In genomic region chr1:144330365-144331050, GRCm38 (mm10) we compare ENCODE assay signal across 10 mouse cellular contexts.
DNase-seq lines count a peak whose midpoint lies in the region; ATAC-seq and TF ChIP-seq lines count a peak whose summit lies in the region.
"Had no signal": no experiment of that assay in that cellular context is flagged by ENCODE, and none has a peak within 500 bp of the region (broad histone marks: within the 10 kb centered on the region; RNA-seq: fewer than 3 reads in every experiment).

No protein-coding gene starts in this region.

- peaks cover 8% of the 10 kb centered on the region for H3K4me1 ChIP-seq in lung, embryonic 15.5 days
- H3K4me1 ChIP-seq in small intestine, adult 2 months (ENCODE audit: control insufficient read depth, insufficient read depth, insufficient read length, low read length), result no peaks in the 10 kb centered on the region
- no peaks in the 10 kb centered on the region for H3K4me1 ChIP-seq in hindbrain, embryonic 11.5 days (replicated peaks; ENCODE audit: control insufficient read depth, insufficient read depth, low read length)
- H3K4me1 ChIP-seq: embryonic facial prominence, embryonic 12.5 days had no signal

- H3K9me3 ChIP-seq in lung, embryonic 15.5 days, result no peaks in the 10 kb centered on the region
- no peaks in the 10 kb centered on the region for H3K9me3 ChIP-seq in hindbrain, embryonic 11.5 days (ENCODE audit: control insufficient read depth, low read length)
- H3K9me3 ChIP-seq: embryonic facial prominence, embryonic 12.5 days had no signal

- no peak overlapping the region for H3K9ac ChIP-seq in lung, embryonic 15.5 days
- no peak overlapping the region for H3K9ac ChIP-seq in hindbrain, embryonic 11.5 days (ENCODE audit: low read depth, low read length)
- H3K9ac ChIP-seq: embryonic facial prominence, embryonic 12.5 days; hindbrain, embryonic 14.5 days; liver, embryonic 14.5 days had no signal

- H3K4me3 ChIP-seq in lung, embryonic 15.5 days, result no peak overlapping the region
- H3K4me3 ChIP-seq in small intestine, adult 2 months (ENCODE audit: low read depth, low read length), result no peak overlapping the region
- H3K4me3 ChIP-seq in hindbrain, embryonic 11.5 days (ENCODE audit: low read depth, low read length), result no peak overlapping the region
- H3K4me3 ChIP-seq: embryonic facial prominence, embryonic 12.5 days had no signal

- TF ChIP-seq POLR2A in small intestine, adult 2 months (IDR thresholded peaks at IDR 0.05; ENCODE audit: low read depth, low read length), result no peak

- no peak overlapping the region for H3K4me2 ChIP-seq in lung, embryonic 15.5 days
- H3K4me2 ChIP-seq in hindbrain, embryonic 11.5 days (replicated peaks; ENCODE audit: low read depth, low read length), result no peak overlapping the region
- H3K4me2 ChIP-seq: embryonic facial prominence, embryonic 12.5 days; hindbrain, embryonic 14.5 days had no signal

- 17% methylated on average over 8 of the region's 8 CpGs for WGBS in lung, embryonic 15.5 days
- WGBS in small intestine, adult 2 months, result 60% methylated on average over 8 of the region's 8 CpGs
- WGBS in hindbrain, embryonic 11.5 days, result 82% methylated on average over 8 of the region's 8 CpGs

- no peaks in the 10 kb centered on the region for H3K27me3 ChIP-seq in lung, embryonic 15.5 days
- H3K27me3 ChIP-seq in small intestine, adult 2 months (ENCODE audit: control insufficient read depth, insufficient read depth, low read length), result no peaks in the 10 kb centered on the region
- no peaks in the 10 kb centered on the region for H3K27me3 ChIP-seq in hindbrain, embryonic 11.5 days (ENCODE audit: control insufficient read depth, insufficient read depth, low read length)
- H3K27me3 ChIP-seq: embryonic facial prominence, embryonic 12.5 days had no signal

- TF ChIP-seq CTCF in small intestine, adult 2 months (IDR thresholded peaks at IDR 0.05; ENCODE audit: extremely low read depth, insufficient read length, insufficient replicate concordance, low read depth, low read length), result no peak

- DNase-seq in 416B (ENCODE audit: low read depth), result peak; percentile 99
- no peak for DNase-seq in adrenal gland, postnatal 10 days
- DNase-seq in cerebellum, adult 9-11 months, result no peak
- no peak for DNase-seq in hindbrain, embryonic 11.5 days (ENCODE audit: low spot score)

- peak overlapping the region; percentile 60; the same call in 1 of the 2 replicates for H3K27ac ChIP-seq in lung, embryonic 15.5 days
- peak overlapping the region; percentile 78 for H3K27ac ChIP-seq in small intestine, adult 2 months (ENCODE audit: insufficient read depth, low read depth, low read length)
- no peak overlapping the region for H3K27ac ChIP-seq in hindbrain, embryonic 11.5 days (ENCODE audit: low read depth, low read length)
- H3K27ac ChIP-seq: embryonic facial prominence, embryonic 12.5 days; hindbrain, embryonic 14.5 days; liver, embryonic 14.5 days had no signal

- peak; percentile 96 for ATAC-seq in CD4-positive, CD25-positive, alpha-beta regulatory T cell, adult 4 months
- ATAC-seq in lung, embryonic 15.5 days (ENCODE audit: borderline replicate concordance, extremely low read depth, low FRiP score, low TSS enrichment), result peak; percentile 94
- no peak for ATAC-seq in hindbrain, embryonic 11.5 days (ENCODE audit: low FRiP score)

- no peaks in the 10 kb centered on the region for H3K36me3 ChIP-seq in lung, embryonic 15.5 days
- H3K36me3 ChIP-seq in small intestine, adult 2 months (ENCODE audit: control insufficient read depth, insufficient read depth, low read length), result no peaks in the 10 kb centered on the region
- H3K36me3 ChIP-seq in hindbrain, embryonic 11.5 days (ENCODE audit: control insufficient read depth, insufficient read depth, low read length), result no peaks in the 10 kb centered on the region
- H3K36me3 ChIP-seq: embryonic facial prominence, embryonic 12.5 days had no signal
